Mouse (Mus musculus) intestine, embryonic 14.5 days (tissue): ENCODE measurements at regions not wholly inside any gene's neighbourhood (a gene's known extent, or its start where the extent isn't known, plus 50 kb on each side); places are given as distances from the start of the nearest gene placed in this dataset.
A peak's percentile ranks its signal among the peaks of the same experiment; 100 is the strongest.
"Not testable (repeated sequence)": the region's sequence is repeated elsewhere in the genome, so short reads cannot be mapped to it uniquely, and the experiment has no call there.

Experiments used
- ATAC-seq: fragments of 200-750 bp; cut with Nextera tagmentation; replicated peaks from 2 replicates; pipeline ENCODE4 v1.8.0; 2017; ENCODE audit warnings: low read depth, moderate number of reproducible peaks, moderate TSS enrichment, moderate library complexity; ENCODE audit not compliant: low FRiP score, low TSS enrichment
- DNase-seq: peaks from one replicate; pipeline ENCODE4 v3.0.0-alpha.2; 2018; ENCODE audit warnings: low spot score
- H3K27ac ChIP-seq: fragments of 300-500 bp; sonication (generic); 2 replicates; pipeline ENCODE4 v1.5.1; 2014; ENCODE audit warnings: low read depth, mild to moderate bottlenecking, control low read depth
- H3K27me3 ChIP-seq: fragments of 300-500 bp; sonication (generic); replicated peaks from 2 replicates; pipeline ENCODE4 v1.6.1; 2014; ENCODE audit warnings: low read length, control low read depth; ENCODE audit not compliant: control insufficient read depth, insufficient read depth
- H3K36me3 ChIP-seq: fragments of 300-500 bp; sonication (generic); 2 replicates; pipeline ENCODE4 v1.6.1; 2014; ENCODE audit warnings: low read length, control low read depth; ENCODE audit not compliant: control insufficient read depth, insufficient read depth
- H3K4me1 ChIP-seq: fragments of 300-500 bp; sonication (generic); replicated peaks from 2 replicates; pipeline ENCODE4 v1.6.1; 2014; ENCODE audit warnings: low read length, control low read depth, mixed read lengths; ENCODE audit not compliant: control insufficient read depth, insufficient read depth
- H3K4me2 ChIP-seq: fragments of 300-500 bp; sonication (generic); 2 replicates; pipeline ENCODE4 v1.6.1; 2014; ENCODE audit warnings: low read length
- H3K4me3 ChIP-seq: fragments of 300-500 bp; sonication (generic); 2 replicates; pipeline ENCODE4 v1.5.1; 2014; ENCODE audit warnings: low read depth, low read length, control low read depth, mixed read lengths
- H3K9ac ChIP-seq: fragments of 300-500 bp; sonication (generic); 2 replicates; pipeline ENCODE4 v1.6.1; 2014; ENCODE audit warnings: mild to moderate bottlenecking, low read length
- H3K9me3 ChIP-seq: fragments of 300-500 bp; sonication (generic); 2 replicates; pipeline ENCODE4 v1.6.1; 2016; ENCODE audit warnings: low read length, control low read depth; ENCODE audit not compliant: control insufficient read depth
- WGBS: fragments of 180-500 bp; shearing (Covaris S2); extraction: QIAGEN DNeasy Blood & Tissue Kit; methylation state at CpG from one replicate; pipeline ENCODE4 v1.1.7; 2014; 5-methylcytosine and 5-hydroxymethylcytosine counted together

- DNase-seq (no peak), ATAC-seq (no peak)
- no peaks in the 10 kb centered on the region for H3K27me3 ChIP-seq
- H3K36me3 ChIP-seq: no peaks in the 10 kb centered on the region
- 59% methylated on average over 4 of the region's 4 CpGs for WGBS
- H3K9ac ChIP-seq: no peak overlapping the region
- no peaks in the 10 kb centered on the region for H3K9me3 ChIP-seq
- H3K27ac ChIP-seq: no peak overlapping the region
- H3K4me2 ChIP-seq: no peak overlapping the region
- H3K4me1 ChIP-seq: no peaks in the 10 kb centered on the region
- H3K4me3 ChIP-seq: no peak overlapping the region
Observed at GRCm38 (mm10) chr8:57052661-57053060, 268.1 kb upstream of the Hand2 start.

- H3K36me3 ChIP-seq: no peaks in the 10 kb centered on the region
- ATAC-seq (no peak), DNase-seq (no peak)
- H3K4me1 ChIP-seq: no peaks in the 10 kb centered on the region
- H3K27me3 ChIP-seq: no peaks in the 10 kb centered on the region
- no peak overlapping the region for H3K9ac ChIP-seq
- no peak overlapping the region for H3K4me3 ChIP-seq
- no peaks in the 10 kb centered on the region for H3K9me3 ChIP-seq
- no peak overlapping the region for H3K27ac ChIP-seq
- WGBS: 89% methylated on average over 8 of the region's 8 CpGs
- H3K4me2 ChIP-seq: no peak overlapping the region
Observed at GRCm38 (mm10) chr8:57076995-57077394, 243.8 kb upstream of the Hand2 start.

GRCm38 (mm10) chr8:57086811-57087210 is 234.0 kb upstream of the Hand2 start:
- 64% methylated on average over 3 of the region's 3 CpGs for WGBS
- Histone ChIP-seq H3K4me2 (no peak overlapping the region), H3K27ac (no peak overlapping the region), H3K36me3 (no peaks in the 10 kb centered on the region), H3K4me3 (no peak overlapping the region), H3K9me3 (no peaks in the 10 kb centered on the region), H3K4me1 (no peaks in the 10 kb centered on the region; the same call in 1 of the 2 replicates), H3K9ac (no peak overlapping the region), H3K27me3 (no peaks in the 10 kb centered on the region)
- ATAC-seq: no peak
- no peak for DNase-seq

GRCm38 (mm10) chr8:57092403-57092802 is 228.4 kb upstream of the Hand2 start:
- Histone ChIP-seq H3K27ac (no peak overlapping the region), H3K9me3 (no peaks in the 10 kb centered on the region), H3K36me3 (no peaks in the 10 kb centered on the region), H3K4me3 (no peak overlapping the region), H3K4me2 (no peak overlapping the region), H3K4me1 (no peaks in the 10 kb centered on the region), H3K9ac (no peak overlapping the region), H3K27me3 (no peaks in the 10 kb centered on the region)
- ATAC-seq: no peak
- no peak for DNase-seq
- WGBS: 83% methylated on average over 4 of the region's 4 CpGs

- no peak for ATAC-seq
- no peaks in the 10 kb centered on the region for H3K36me3 ChIP-seq
- no peaks in the 10 kb centered on the region for H3K27me3 ChIP-seq
- H3K27ac ChIP-seq: no peak overlapping the region
- WGBS: 40% methylated on average over 2 of the region's 2 CpGs
- no peak overlapping the region for H3K4me3 ChIP-seq
- H3K9me3 ChIP-seq: no peaks in the 10 kb centered on the region
- no peak overlapping the region for H3K4me2 ChIP-seq
- no peak for DNase-seq
- no peak overlapping the region for H3K9ac ChIP-seq
- H3K4me1 ChIP-seq: no peaks in the 10 kb centered on the region
Observed at GRCm38 (mm10) chr8:57095169-57095568, 225.6 kb upstream of the Hand2 start.

- DNase-seq, H3K27me3 ChIP-seq, H3K4me3 ChIP-seq, H3K9me3 ChIP-seq, H3K36me3 ChIP-seq, H3K27ac ChIP-seq, H3K9ac ChIP-seq, H3K4me2 ChIP-seq, H3K4me1 ChIP-seq, ATAC-seq: not testable (repeated sequence)
- WGBS: 40% methylated on average over 2 of the region's 6 CpGs
Observed at GRCm38 (mm10) chr8:57110765-57111402, 209.9 kb upstream of the Hand2 start.

GRCm38 (mm10) chr8:57111403-57111771 is 209.4 kb upstream of the Hand2 start:
- DNase-seq (no peak), ATAC-seq (no peak)
- Histone ChIP-seq H3K27ac (no peak overlapping the region), H3K9ac (no peak overlapping the region), H3K4me3 (no peak overlapping the region), H3K27me3 (no peaks in the 10 kb centered on the region), H3K4me1 (peaks cover 4% of the 10 kb centered on the region; the same call in 1 of the 2 replicates), H3K4me2 (no peak overlapping the region), H3K36me3 (no peaks in the 10 kb centered on the region), H3K9me3 (peaks cover 3% of the 10 kb centered on the region; the same call in 1 of the 2 replicates)
- WGBS: 30% methylated on average over 2 of the region's 2 CpGs

- DNase-seq: no peak
- H3K9ac ChIP-seq: no peak overlapping the region
- no peaks in the 10 kb centered on the region for H3K36me3 ChIP-seq
- H3K27ac ChIP-seq: peak overlapping the region; percentile 51
- H3K4me3 ChIP-seq: no peak overlapping the region
- H3K4me2 ChIP-seq: no peak overlapping the region
- peaks cover 3% of the 10 kb centered on the region; the same call in 1 of the 2 replicates for H3K9me3 ChIP-seq
- peak; percentile 58; the same call in 1 of the 2 replicates for ATAC-seq
- H3K27me3 ChIP-seq: no peaks in the 10 kb centered on the region
- 22% methylated on average over 2 of the region's 2 CpGs for WGBS
- H3K4me1 ChIP-seq: peaks cover 4% of the 10 kb centered on the region; the same call in 1 of the 2 replicates
Observed at GRCm38 (mm10) chr8:57113915-57114314, 206.9 kb upstream of the Hand2 start.

GRCm38 (mm10) chr8:57115303-57115702 is 205.5 kb upstream of the Hand2 start:
- WGBS: 96% methylated on average over 2 of the region's 2 CpGs
- no peak for DNase-seq
- H3K27ac ChIP-seq: no peak overlapping the region
- peaks cover 4% of the 10 kb centered on the region; the same call in 1 of the 2 replicates for H3K4me1 ChIP-seq
- no peak overlapping the region for H3K9ac ChIP-seq
- no peak overlapping the region for H3K4me2 ChIP-seq
- H3K9me3 ChIP-seq: peaks cover 3% of the 10 kb centered on the region; the same call in 1 of the 2 replicates
- no peak overlapping the region for H3K4me3 ChIP-seq
- no peak for ATAC-seq
- H3K27me3 ChIP-seq: no peaks in the 10 kb centered on the region
- no peaks in the 10 kb centered on the region for H3K36me3 ChIP-seq
